Mouse (Mus musculus): ENCODE results near the gene Cbr2. TPM values are rescaled to one million over a fixed set of nuclear protein-coding genes. Genes with fewer than 3 reads are reported as not detected.
"Not testable (repeated sequence)": the region's sequence is repeated elsewhere in the genome, so short reads cannot be mapped to it uniquely, and the experiment has no call there.

Cbr2 gene
- total RNA-seq, 4 experiments from 2014 or later: 0.99 to 2.7 (median 1.9) TPM

- DNase-seq (ENCODE audit: low spot score in 2 of 2): no peak
These were observed 519 bp downstream of the Cbr2 start for GRCm38 (mm10) chr11:120731395-120731794.

- no peak for DNase-seq (ENCODE audit: low spot score in 2 of 2)
These were observed 1.5 kb downstream of the Cbr2 start for GRCm38 (mm10) chr11:120730331-120730870.

GRCm38 (mm10) chr11:120729432-120730050 lies 2.4 kb downstream of the Cbr2 start:
- not testable (repeated sequence) for DNase-seq (ENCODE audit: low spot score in 2 of 2)

GRCm38 (mm10) chr11:120728530-120729240 lies 3.2 kb downstream of the Cbr2 start:
- no peak for DNase-seq (ENCODE audit: low spot score in 2 of 2)

- no peak for DNase-seq (ENCODE audit: low spot score in 2 of 2)
These were observed 4.3 kb downstream of the Cbr2 start for GRCm38 (mm10) chr11:120727564-120727963.

GRCm38 (mm10) chr11:120727169-120727527 lies 4.8 kb downstream of the Cbr2 start, which contains the start of gene Dcxr:
TSS of gene Dcxr (minus strand) at chr11:120727281.
- DNase-seq (ENCODE audit: low spot score in 2 of 2): no peak

GRCm38 (mm10) chr11:120726243-120727168 lies 5.4 kb downstream of the Cbr2 start:
- DNase-seq (ENCODE audit: low spot score in 2 of 2): no peak

- no peak for DNase-seq (ENCODE audit: low spot score in 2 of 2)
These were observed 8.4 kb downstream of the Cbr2 start for GRCm38 (mm10) chr11:120723509-120723908.

GRCm38 (mm10) chr11:120722761-120723382 lies 9.0 kb downstream of the Cbr2 start:
- no peak for DNase-seq (ENCODE audit: low spot score in 2 of 2)

GRCm38 (mm10) chr11:120722067-120722630 lies 9.8 kb downstream of the Cbr2 start:
- DNase-seq (ENCODE audit: low spot score in 2 of 2): no peak

- DNase-seq (ENCODE audit: low spot score in 2 of 2): peak in 1 of 2 experiments; percentile 34
These were observed 10.5 kb downstream of the Cbr2 start, which contains the start of gene Rac3 for GRCm38 (mm10) chr11:120721124-120722066. TSS of gene Rac3 (plus strand) at chr11:120721470.

- peak in 1 of 2 experiments; percentile 86 for DNase-seq (ENCODE audit: low spot score in 2 of 2)
These were observed 11.5 kb downstream of the Cbr2 start for GRCm38 (mm10) chr11:120720450-120720849.

- DNase-seq (ENCODE audit: low spot score in 2 of 2): no peak
These were observed 12.0 kb downstream of the Cbr2 start for GRCm38 (mm10) chr11:120719841-120720376.

GRCm38 (mm10) chr11:120719242-120719641 lies 12.7 kb downstream of the Cbr2 start:
- DNase-seq (ENCODE audit: low spot score in 2 of 2): no peak

GRCm38 (mm10) chr11:120715131-120715530 lies 16.8 kb downstream of the Cbr2 start:
- DNase-seq (ENCODE audit: low spot score in 2 of 2): no peak

- no peak for DNase-seq (ENCODE audit: low spot score in 2 of 2)
These were observed 17.4 kb downstream of the Cbr2 start for GRCm38 (mm10) chr11:120714546-120714945.

- DNase-seq (ENCODE audit: low spot score in 2 of 2): peak; percentile 92 to 98
These were observed 18.1 kb downstream of the Cbr2 start, which contains the start of the genes Cenpx and Lrrc45 for GRCm38 (mm10) chr11:120713580-120714518. TSS of gene Cenpx (minus strand) at chr11:120713738. TSS of gene Lrrc45 (plus strand) at chr11:120713925.
